Mouse (Mus musculus) thymus, adult 2 months (tissue): Measurements from ENCODE around the gene Dnah6.

Experiments
- CTCF ChIP-seq: fragments of 200-500 bp; IDR thresholded peaks from 2 replicates; pipeline ENCODE4 v1.5.1; 2012; ENCODE audit warnings: mild to moderate bottlenecking, control low read depth, low read length, moderate library complexity, borderline replicate concordance; ENCODE audit not compliant: control insufficient read depth, poor library complexity, insufficient read depth; ENCODE audit errors: extremely low read depth
- POLR2A ChIP-seq: fragments of 200-500 bp; IDR thresholded peaks from 2 replicates; pipeline ENCODE4 v1.6.1; 2012; ENCODE audit warnings: mild to moderate bottlenecking, low read length, control low read depth, moderate library complexity; ENCODE audit not compliant: control insufficient read depth, poor library complexity, insufficient read depth; ENCODE audit errors: extremely low read depth

DNA sequence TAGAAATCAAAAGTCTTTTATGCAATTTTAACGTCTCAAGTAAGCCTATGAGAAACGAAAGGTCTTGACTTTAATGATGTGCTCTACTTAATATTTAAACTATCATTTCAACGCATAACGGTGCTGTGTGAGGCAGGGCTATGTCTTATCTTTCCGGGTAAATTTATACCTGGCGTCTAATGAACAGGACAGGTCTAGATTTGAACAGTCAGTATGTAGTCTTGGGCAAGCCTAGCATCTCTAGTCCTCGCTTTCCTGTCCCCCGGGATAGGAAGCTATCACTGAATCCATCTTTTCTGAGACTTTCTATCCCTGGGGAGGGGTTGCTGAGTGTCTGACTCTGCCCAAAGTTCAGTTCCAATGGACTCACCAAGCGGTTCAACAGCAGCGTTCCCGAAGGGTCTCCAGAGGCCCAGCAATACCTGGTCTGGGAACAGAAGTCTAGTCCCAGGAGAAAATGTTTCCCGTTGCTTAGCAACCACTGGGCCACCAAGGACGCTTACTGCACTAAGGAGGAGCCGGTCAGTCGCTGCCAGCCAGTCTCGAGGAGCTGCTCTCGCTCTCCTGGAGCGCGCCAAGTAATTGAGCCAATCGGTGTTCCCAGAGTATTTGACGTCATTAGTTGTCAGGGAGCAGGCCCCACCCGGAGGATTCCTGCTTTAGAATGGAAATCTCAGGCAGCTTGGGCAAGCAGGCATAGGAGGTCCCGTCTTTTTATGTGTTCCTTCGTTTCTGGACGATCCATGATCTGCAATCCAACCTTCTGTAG is at the start of gene Dnah6:
- TF ChIP-seq CTCF (no peak), POLR2A (no peak)
